Mouse (Mus musculus) cortical plate, adult 2 months (tissue): Measurements from ENCODE around the gene Snx5. TPM values are rescaled to one million over a fixed set of nuclear protein-coding genes. Genes with fewer than 3 reads are reported as not detected.

Source experiments
- H3K27ac ChIP-seq: fragments of 200-500 bp; 2 replicates; pipeline ENCODE4 v1.5.1; 2012; ENCODE audit warnings: low read length, control low read depth, inconsistent platforms; ENCODE audit not compliant: insufficient read depth
- H3K4me1 ChIP-seq: fragments of 200-500 bp; 2 replicates; pipeline ENCODE4 v1.6.1; 2011; ENCODE audit warnings: low read length; ENCODE audit not compliant: control insufficient read depth, insufficient read depth
- H3K4me3 ChIP-seq: fragments of 200-500 bp; 2 replicates; pipeline ENCODE4 v1.5.1; 2011; ENCODE audit warnings: mild to moderate bottlenecking, low read length, control low read depth; ENCODE audit not compliant: insufficient read depth
- CTCF ChIP-seq: fragments of 200-500 bp; IDR thresholded peaks from 2 replicates; pipeline ENCODE4 v1.5.1; 2011; ENCODE audit warnings: mild to moderate bottlenecking, control low read depth, low read length; ENCODE audit not compliant: insufficient read depth; ENCODE audit errors: extremely low read depth
- POLR2A ChIP-seq: fragments of 200-500 bp; IDR thresholded peaks from 2 replicates; pipeline ENCODE4 v1.6.1; 2011; ENCODE audit warnings: mild to moderate bottlenecking, low read length, control low read depth; ENCODE audit not compliant: insufficient read depth; ENCODE audit errors: extremely low read depth
- polyA plus RNA-seq: library from polyadenylated mRNA; depleted of rRNA; stranded (reverse); fragments of >200 nt; gene quantifications from 2 replicates; pipeline ENCODE4 v1.2.3, GENCODE M21; 2012

Snx5 gene
- polyA plus RNA-seq, 1 experiment = 84.6 TPM

DNA sequence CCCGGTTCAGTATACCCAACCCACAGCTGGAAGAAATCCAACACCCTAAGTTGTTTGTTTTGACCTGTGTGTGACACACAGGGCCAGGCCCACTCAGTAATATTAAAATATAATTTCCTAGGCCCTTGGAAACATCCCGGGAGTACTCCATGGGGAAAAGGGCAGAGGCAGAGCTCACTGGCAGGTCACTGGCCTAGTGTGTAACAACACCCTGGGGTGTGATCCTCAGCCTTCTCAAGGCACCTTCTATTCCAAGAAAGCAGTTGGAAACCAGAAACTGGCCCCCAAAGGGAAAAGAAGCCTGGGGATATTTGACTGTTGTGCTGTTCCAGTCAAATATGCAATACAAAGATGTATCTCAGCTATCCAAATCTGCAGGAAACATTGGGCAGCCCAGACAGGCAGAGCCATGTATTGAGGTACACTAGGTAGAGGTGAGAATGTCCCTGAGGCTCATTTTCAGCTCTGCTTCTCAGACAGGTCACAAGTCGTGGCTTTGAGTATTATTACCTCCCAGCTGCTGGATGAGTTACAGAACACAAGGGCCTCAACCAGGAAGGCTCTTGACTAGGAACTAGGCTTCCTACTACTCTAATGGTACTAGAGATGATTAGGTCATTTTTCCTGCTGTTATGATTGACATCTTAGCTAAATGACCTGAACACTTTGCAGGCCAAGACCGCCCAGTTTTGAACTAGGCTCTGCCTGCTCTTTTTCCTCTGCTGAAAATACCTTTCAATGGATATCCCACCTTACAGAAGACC, 21.9 kb downstream of the Snx5 start:
- TF ChIP-seq CTCF = no peak
- TF ChIP-seq POLR2A = no peak
- H3K4me3 ChIP-seq = no peak overlapping the region
- H3K4me1 ChIP-seq = no peaks in the 10 kb centered on the region; the same call in 1 of the 2 replicates
- H3K27ac ChIP-seq = no peak overlapping the region

DNA sequence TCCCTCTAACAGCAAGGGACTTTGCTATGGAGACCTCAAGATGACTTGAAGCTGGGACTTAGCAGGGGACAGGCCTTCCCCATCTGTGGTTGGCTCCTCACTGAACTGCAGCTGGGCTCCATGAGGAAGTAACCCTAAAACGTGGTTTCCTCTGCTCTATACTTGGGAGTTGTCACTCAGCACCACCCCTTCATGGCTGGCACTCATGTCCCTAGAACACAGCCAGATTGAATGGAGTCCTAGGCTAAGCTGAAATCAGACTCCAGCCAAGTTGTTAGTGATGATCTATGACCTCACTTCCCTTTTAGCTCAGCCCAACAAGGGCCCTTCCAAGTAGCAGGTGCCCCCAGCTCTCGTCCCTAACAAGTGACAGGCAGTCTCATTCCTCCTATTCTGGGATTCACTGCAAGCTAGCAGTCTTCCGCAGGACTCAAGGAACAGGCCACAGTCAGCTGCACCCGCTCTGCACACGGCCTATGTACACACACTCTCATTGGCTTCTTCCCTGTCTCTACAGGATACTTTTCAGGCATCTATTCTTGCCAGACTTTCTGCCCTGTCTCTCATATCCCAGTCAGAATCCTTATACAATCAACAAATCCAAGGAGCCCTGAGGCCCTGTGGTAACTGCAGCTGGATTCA, 23.2 kb downstream of the Snx5 start:
- Histone ChIP-seq H3K27ac (0 out of 2 replicates have a peak overlapping the region, but pooled peaks have one; percentile 7), H3K4me1 (no peaks in the 10 kb centered on the region; the same call in 1 of the 2 replicates), H3K4me3 (no peak overlapping the region)
- no peak for TF ChIP-seq CTCF
- no peak for TF ChIP-seq POLR2A

DNA sequence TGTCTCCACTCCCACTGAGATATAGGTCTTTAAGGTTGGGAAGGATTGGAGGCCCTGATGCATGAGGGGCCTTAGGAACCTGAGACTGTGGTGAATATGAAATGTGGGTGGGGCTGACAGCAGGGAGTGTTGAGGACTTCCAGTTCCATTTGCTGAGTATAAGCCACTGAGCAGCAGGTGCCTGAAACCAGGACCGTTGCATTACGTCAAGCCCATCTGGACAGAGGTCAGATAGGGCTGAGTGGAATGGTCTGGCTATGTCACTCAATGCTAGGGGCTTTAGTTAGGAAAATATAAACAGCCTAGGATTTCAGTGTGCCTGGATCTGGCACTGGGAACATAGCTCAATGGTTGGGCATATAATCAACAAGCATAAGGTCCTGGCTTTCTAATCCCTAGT, 24.4 kb downstream of the Snx5 start:
- TF ChIP-seq POLR2A = no peak
- no peak for TF ChIP-seq CTCF
- Histone ChIP-seq H3K27ac (no peak overlapping the region), H3K4me3 (no peak overlapping the region), H3K4me1 (no peaks in the 10 kb centered on the region; the same call in 1 of the 2 replicates)

DNA sequence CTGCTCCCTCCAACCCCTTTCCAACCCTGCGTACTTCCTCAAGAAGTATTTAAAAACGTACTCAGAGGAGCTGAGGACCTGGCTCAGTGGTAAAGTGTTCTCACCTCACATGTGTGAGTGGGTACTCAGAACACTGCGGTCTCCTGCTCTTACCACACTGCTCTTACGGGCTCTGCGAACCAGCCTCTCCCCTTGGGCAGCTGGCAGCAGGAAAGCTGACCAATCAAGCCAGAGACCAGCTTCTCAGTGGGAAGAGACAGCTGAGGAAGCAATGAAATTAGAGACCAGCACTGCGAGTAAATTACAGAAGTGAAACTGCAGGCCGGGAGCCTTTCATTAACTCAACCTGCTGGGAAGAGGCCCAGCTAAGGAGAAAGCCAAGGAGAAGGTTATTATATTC, 25.2 kb downstream of the Snx5 start:
- Histone ChIP-seq H3K27ac (peak overlapping the region; percentile 61; the same call in 1 of the 2 replicates), H3K4me1 (no peaks in the 10 kb centered on the region; the same call in 1 of the 2 replicates), H3K4me3 (no peak overlapping the region)
- TF ChIP-seq POLR2A (no peak), CTCF (no peak)

DNA sequence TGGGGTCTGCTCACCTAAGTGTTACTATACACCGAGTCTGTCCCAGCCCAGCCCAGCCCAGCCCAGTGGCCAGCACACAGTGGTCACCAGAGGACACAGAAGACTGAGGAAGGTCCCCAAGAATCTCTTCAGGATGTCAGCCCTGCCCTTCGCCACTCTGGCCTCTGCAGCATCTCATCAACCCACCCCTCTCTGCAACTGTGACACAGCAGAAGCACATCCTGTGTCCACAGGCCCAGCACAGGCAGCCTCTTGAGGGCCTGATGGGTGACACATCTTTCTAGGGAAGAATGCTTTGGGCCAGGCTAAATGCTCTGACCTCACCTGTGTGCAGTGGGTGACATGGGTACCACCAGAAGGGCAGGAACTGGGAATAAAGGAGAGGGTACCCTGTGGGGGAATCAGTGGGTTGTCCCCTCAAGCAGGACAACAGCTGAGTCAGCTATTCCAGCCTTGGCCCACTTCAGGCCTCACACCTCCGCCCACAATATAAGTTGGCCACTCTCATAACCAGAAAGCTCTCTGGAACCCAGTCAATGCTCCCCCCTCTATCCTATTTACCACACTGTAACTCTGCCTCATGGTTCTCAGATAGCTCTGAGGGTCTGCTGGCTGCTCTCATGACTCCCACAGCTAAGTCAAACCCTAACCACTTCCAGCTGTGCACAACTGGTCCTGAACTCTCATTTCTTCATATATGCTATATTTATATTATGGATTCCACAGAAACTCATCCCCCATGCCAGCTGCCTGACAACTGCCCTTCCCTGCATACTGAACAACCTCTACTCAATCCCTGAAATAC, 30.4 kb downstream of the Snx5 start:
- Histone ChIP-seq H3K4me3 (no peak overlapping the region), H3K4me1 (no peaks in the 10 kb centered on the region; the same call in 1 of the 2 replicates), H3K27ac (no peak overlapping the region)
- TF ChIP-seq POLR2A = no peak
- TF ChIP-seq CTCF = no peak

DNA sequence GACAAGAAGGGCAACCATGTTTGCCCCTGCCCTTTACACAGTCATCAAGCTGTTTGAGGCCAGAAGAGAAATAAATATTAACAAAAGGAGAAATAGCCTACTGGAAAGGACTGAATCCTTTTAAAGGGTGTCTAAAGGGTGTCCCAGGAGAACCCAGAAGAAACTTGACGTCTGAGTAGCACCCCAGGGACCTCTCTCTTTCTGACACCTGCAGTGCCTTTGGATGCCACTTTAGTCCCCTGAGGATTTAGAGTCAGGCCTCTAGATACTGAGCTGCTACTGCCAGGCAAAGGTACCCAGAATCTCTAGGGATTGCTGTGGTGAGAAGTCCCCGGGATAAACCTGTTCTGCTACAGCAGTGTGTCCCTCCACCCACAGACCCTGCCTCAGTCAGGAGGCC, 31.4 kb downstream of the Snx5 start:
- H3K27ac ChIP-seq = no peak overlapping the region
- H3K4me3 ChIP-seq = no peak overlapping the region
- TF ChIP-seq CTCF = no peak
- TF ChIP-seq POLR2A = no peak
- no peaks in the 10 kb centered on the region; the same call in 1 of the 2 replicates for H3K4me1 ChIP-seq

DNA sequence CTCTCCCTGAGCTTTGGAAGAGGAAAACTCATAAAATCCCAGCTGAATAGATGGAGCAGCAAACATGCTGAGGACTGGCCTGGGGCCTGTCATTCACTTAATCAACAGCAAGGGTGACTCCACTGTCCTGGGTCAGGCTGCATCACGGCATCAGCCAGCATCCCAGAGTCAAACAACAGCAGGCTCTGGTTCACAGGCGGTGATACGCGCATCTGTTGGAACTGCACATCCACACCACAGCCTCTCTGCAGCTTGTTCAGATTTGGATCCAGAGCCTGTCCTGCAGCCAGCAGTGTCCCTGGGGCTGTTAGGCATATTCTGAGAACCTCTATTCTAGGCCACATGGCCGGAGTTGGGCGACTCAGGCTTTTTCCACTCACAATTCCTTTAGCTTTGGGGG, 32.4 kb downstream of the Snx5 start:
- TF ChIP-seq POLR2A = no peak
- TF ChIP-seq CTCF = no peak
- Histone ChIP-seq H3K27ac (no peak overlapping the region), H3K4me1 (no peaks in the 10 kb centered on the region), H3K4me3 (no peak overlapping the region)

DNA sequence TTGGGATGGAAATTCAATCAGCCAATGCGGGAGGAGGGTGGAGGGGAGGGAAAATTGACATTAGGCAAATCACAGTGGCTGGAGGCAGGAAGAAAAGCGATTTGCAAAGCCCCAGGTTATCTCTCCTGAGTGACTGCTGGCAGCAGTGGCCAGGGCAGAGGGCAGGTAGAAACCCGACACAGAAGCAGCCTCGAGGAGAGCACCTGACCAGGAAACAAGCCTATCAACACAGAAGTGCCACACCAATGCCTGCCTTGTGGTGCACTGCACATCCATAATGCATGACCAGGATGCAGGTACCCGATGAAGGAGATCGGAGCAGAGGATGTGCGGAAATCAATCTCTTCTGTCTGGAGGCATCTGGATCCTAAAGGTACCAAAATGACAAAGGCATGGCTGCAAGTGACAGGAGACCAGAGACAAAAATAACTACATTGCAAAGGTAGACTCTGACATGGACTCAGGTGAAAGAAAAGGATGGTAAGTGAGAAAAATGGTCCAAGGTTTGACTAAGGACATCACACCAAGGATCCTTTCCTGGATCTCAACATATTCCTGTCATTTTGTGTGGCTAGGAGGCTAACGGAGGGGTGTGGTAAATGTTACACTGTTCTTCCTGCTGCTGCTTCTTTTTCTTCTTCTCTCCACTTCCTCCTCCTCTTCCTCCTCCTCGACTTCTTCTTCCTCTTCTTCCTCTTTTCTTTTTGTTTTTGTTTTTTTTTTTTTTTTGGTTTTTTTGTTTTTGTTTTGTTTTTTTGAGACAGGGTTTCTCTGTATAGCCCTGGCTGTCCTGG, 33.7 kb downstream of the Snx5 start:
- no peaks in the 10 kb centered on the region for H3K4me1 ChIP-seq
- H3K27ac ChIP-seq = no peak overlapping the region
- TF ChIP-seq POLR2A (no peak), CTCF (no peak)
- no peak overlapping the region for H3K4me3 ChIP-seq

DNA sequence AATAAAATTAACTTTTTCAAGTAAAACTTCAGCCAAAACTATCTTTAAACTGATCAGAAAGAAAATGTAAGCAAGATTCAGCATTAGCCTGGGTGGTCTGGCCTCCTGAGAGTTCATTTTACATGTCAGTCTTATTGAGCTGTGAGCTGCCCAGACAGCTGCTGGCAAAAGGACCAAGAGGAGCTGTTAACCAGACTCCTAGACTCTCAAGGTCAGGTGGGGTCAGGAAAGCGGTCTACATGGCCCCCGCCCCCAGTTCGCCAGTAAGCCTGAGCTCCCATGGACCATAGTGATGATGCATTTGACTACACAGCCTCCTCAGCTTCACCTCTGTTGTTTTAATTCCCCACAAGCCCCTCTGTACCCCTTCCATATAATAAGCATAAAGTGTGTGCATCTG, 34.9 kb downstream of the Snx5 start:
- TF ChIP-seq POLR2A = no peak
- no peak for TF ChIP-seq CTCF
- Histone ChIP-seq H3K4me3 (no peak overlapping the region), H3K27ac (no peak overlapping the region), H3K4me1 (no peaks in the 10 kb centered on the region)
